Mouse (Mus musculus): Measurements from ENCODE around the gene Mvb12b.

DNA sequence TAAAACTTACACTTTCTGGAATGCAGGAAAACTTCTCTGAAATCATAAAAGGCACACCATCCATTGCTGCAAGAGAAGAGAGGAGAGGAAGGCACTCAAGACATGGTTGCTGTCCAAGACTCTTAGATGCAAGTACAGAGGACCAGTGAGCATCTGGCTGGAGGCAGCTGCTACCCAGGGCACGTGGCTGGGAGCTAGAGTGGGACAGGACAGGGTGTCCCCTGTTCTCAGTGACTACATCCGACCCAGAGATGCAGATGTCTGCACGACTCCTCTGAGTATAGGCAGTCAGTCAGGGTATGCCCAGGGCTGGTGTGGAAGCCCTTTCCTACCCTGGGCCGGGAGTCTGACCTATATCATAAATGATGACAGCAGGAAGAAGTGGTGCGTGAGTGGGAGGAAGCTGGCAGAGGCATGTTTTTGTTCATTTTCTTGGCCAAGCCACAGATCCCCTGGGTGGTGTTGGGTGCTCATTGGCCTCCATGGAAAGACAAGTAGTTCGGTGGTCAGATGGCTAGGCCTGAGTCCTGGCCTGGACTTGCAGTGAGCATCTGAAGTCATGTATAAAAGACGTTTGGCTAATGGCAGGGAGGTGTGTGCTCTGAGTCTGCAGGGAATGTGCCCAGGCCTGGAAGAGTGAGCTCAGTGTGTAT, 132.6 kb downstream of the Mvb12b start:
- TF ChIP-seq CTCF (IDR thresholded peaks at IDR 0.05; ENCODE audit: borderline replicate concordance, control insufficient read depth, extremely low read depth, insufficient read depth, low read length, poor library complexity) (no peak), POLR2A (IDR thresholded peaks at IDR 0.05; ENCODE audit: control insufficient read depth, extremely low read depth, insufficient read depth, low read length, poor library complexity) (no peak)
